In genomic region chr8:71369040-71369718, GRCm38 (mm10) we compare ENCODE assay signal across 13 mouse cellular contexts. TPM values are rescaled to one million over a fixed set of nuclear protein-coding genes. Genes with fewer than 3 reads are reported as not detected.
DNase-seq lines count a peak whose midpoint lies in the region; ATAC-seq and TF ChIP-seq lines count a peak whose summit lies in the region.
"Had no signal": no experiment of that assay in that cellular context is flagged by ENCODE, and none has a peak within 500 bp of the region (broad histone marks: within the 10 kb centered on the region; RNA-seq: fewer than 3 reads in every experiment).

No protein-coding gene starts in this region.

- no peak for TF ChIP-seq CTCF in heart, postnatal 0 days (IDR thresholded peaks at IDR 0.05; ENCODE audit: low read depth)

- H3K4me2 ChIP-seq in heart, postnatal 0 days (ENCODE audit: low read depth, low read length): no peak overlapping the region
- no peak overlapping the region for H3K4me2 ChIP-seq in neural tube, embryonic 13.5 days

- no peaks in the 10 kb centered on the region for H3K9me3 ChIP-seq in heart, postnatal 0 days (replicated peaks; ENCODE audit: control insufficient read depth, low read length)
- no peaks in the 10 kb centered on the region for H3K9me3 ChIP-seq in neural tube, embryonic 13.5 days

- ATAC-seq in heart, postnatal 0 days (ENCODE audit: insufficient read depth, low read depth): no peak
- no peak for ATAC-seq in neural tube, embryonic 13.5 days (ENCODE audit: low read depth)
- no peak for ATAC-seq in erythroid progenitor cell, adult 5-6 weeks (replicated peaks; ENCODE audit: low FRiP score, poor library complexity, severe bottlenecking)

- peaks cover 21% of the 10 kb centered on the region for H3K4me1 ChIP-seq in heart, postnatal 0 days (ENCODE audit: control insufficient read depth, insufficient read depth)
- peaks cover 38% of the 10 kb centered on the region for H3K4me1 ChIP-seq in neural tube, embryonic 13.5 days (replicated peaks)

- WGBS in heart, postnatal 0 days: 91% methylated on average over 10 of the region's 10 CpGs
- 96% methylated on average over 10 of the region's 10 CpGs for WGBS in neural tube, embryonic 13.5 days

- DNase-seq in cerebellum, adult 9-11 months: peak; percentile 51
- DNase-seq in cerebellum, postnatal 14 days: no peak
- no peak for DNase-seq in heart, postnatal 0 days (ENCODE audit: low spot score)
- no peak for DNase-seq in heart, postnatal 4 days
- DNase-seq in neural tube, embryonic 10.5 days (ENCODE audit: extremely low spot score, low spot score): no peak
- DNase-seq in natural killer cell, adult 2 months (ENCODE audit: low spot score in 2 of 2): no peak
- DNase-seq: B cell, adult 2 months; lung, postnatal 4 days; right cerebral cortex, postnatal 25 days; thymus, adult 18-20 months had no signal

- no peak overlapping the region for H3K4me3 ChIP-seq in heart, postnatal 0 days (ENCODE audit: low read depth, low read length)
- no peak overlapping the region for H3K4me3 ChIP-seq in neural tube, embryonic 13.5 days

- H3K27ac ChIP-seq in heart, postnatal 0 days (ENCODE audit: low read depth): peak overlapping the region; percentile 50
- H3K27ac ChIP-seq in neural tube, embryonic 13.5 days (replicated peaks): no peak overlapping the region

- no peaks in the 10 kb centered on the region for H3K27me3 ChIP-seq in heart, postnatal 0 days (ENCODE audit: control insufficient read depth, insufficient read depth, low read length)
- H3K27me3 ChIP-seq in neural tube, embryonic 13.5 days: no peaks in the 10 kb centered on the region

- no peak overlapping the region for H3K9ac ChIP-seq in heart, postnatal 0 days (replicated peaks; ENCODE audit: low read depth, low read length)
- H3K9ac ChIP-seq in neural tube, embryonic 13.5 days: 0 out of 2 replicates have a peak overlapping the region, but pooled peaks have one; percentile 2

- TF ChIP-seq EP300 in heart, postnatal 0 days (IDR thresholded peaks at IDR 0.05; ENCODE audit: low read depth): no peak

- peaks cover 29% of the 10 kb centered on the region for H3K36me3 ChIP-seq in heart, postnatal 0 days (replicated peaks; ENCODE audit: control insufficient read depth, insufficient read depth, low read length)
- H3K36me3 ChIP-seq in neural tube, embryonic 13.5 days: peaks cover 26% of the 10 kb centered on the region

RNA-seq across cellular contexts. Expression of gene Ocel1, which starts 1.9 kb away (rescaled TPM):
- 10.2 and 10.6 TPM in 2 replicates for total RNA-seq in heart, postnatal 0 days (2014; rRNA removed; ENCODE audit: low replicate concordance)
- polyA plus RNA-seq in heart, postnatal 0 days (2015; fragmentation: Nextera tagmentation; extraction: Ambion mirVana): 5.7 and 5.9 TPM in 2 replicates
- 1 to 10 TPM; 7.9 to 9.9 TPM for total RNA-seq in heart, postnatal 4 days (2021)
- polyA plus RNA-seq in neural tube, embryonic 13.5 days (2015; fragmentation: Nextera tagmentation; extraction: Ambion mirVana): 4.3 and 6.0 TPM in 2 replicates
- 1.7 and 13.7 TPM in 2 replicates for total RNA-seq in erythroid progenitor cell, adult 5-6 weeks (2015; ENCODE audit: low replicate concordance)
- total RNA-seq in erythroid progenitor cell, adult 5-6 weeks (2017; ENCODE audit: low replicate concordance): 10.4 and 10.7 TPM in 2 replicates

RNA-seq across cellular contexts. Expression of gene Use1, which starts 2.5 kb away (rescaled TPM):
- 91.3 and 127 TPM in 2 replicates for total RNA-seq in heart, postnatal 0 days (2014; rRNA removed; ENCODE audit: low replicate concordance)
- polyA plus RNA-seq in heart, postnatal 0 days (2015; fragmentation: Nextera tagmentation; extraction: Ambion mirVana): 94.8 and 107 TPM in 2 replicates
- 100 to 1,000 TPM in 1 of 2 experiments, 10 to 100 TPM in 1; 99.4 to 106 TPM for total RNA-seq in heart, postnatal 4 days (2021)
- polyA plus RNA-seq in neural tube, embryonic 13.5 days (2015; fragmentation: Nextera tagmentation; extraction: Ambion mirVana): 109 and 111 TPM in 2 replicates
- 46.1 and 99.8 TPM in 2 replicates for total RNA-seq in erythroid progenitor cell, adult 5-6 weeks (2015; ENCODE audit: low replicate concordance)
- 48.1 and 59.2 TPM in 2 replicates for total RNA-seq in erythroid progenitor cell, adult 5-6 weeks (2017; ENCODE audit: low replicate concordance)

RNA-seq across cellular contexts. Expression of gene Nr2f6, which starts 12.6 kb away (rescaled TPM):
- 162 and 174 TPM in 2 replicates for total RNA-seq in heart, postnatal 0 days (2014; rRNA removed; ENCODE audit: low replicate concordance)
- polyA plus RNA-seq in heart, postnatal 0 days (2015; fragmentation: Nextera tagmentation; extraction: Ambion mirVana): 38.3 and 40.5 TPM in 2 replicates
- total RNA-seq in heart, postnatal 4 days (2021): 10 to 100 TPM; 64.9 to 66.4 TPM
- polyA plus RNA-seq in neural tube, embryonic 13.5 days (2015; fragmentation: Nextera tagmentation; extraction: Ambion mirVana): 27.9 and 30.3 TPM in 2 replicates
- not detected in 2 replicates for total RNA-seq in erythroid progenitor cell, adult 5-6 weeks (2015; ENCODE audit: low replicate concordance)
- total RNA-seq in erythroid progenitor cell, adult 5-6 weeks (2017; ENCODE audit: low replicate concordance): 1.4 and 6.7 TPM in 2 replicates

RNA-seq across cellular contexts. Expression of gene Ushbp1, which starts 26.4 kb away (rescaled TPM):
- 23.9 and 47.3 TPM in 2 replicates for total RNA-seq in heart, postnatal 0 days (2014; rRNA removed; ENCODE audit: low replicate concordance)
- 21.6 and 22.1 TPM in 2 replicates for polyA plus RNA-seq in heart, postnatal 0 days (2015; fragmentation: Nextera tagmentation; extraction: Ambion mirVana)
- total RNA-seq in heart, postnatal 4 days (2021): 10 to 100 TPM; 27.2 to 27.9 TPM
- 6.1 and 7.3 TPM in 2 replicates for polyA plus RNA-seq in neural tube, embryonic 13.5 days (2015; fragmentation: Nextera tagmentation; extraction: Ambion mirVana)
- not detected in 2 replicates for total RNA-seq in erythroid progenitor cell, adult 5-6 weeks (2015; ENCODE audit: low replicate concordance)
- 0.64 TPM in 1 of 2 replicates, not detected in the other for total RNA-seq in erythroid progenitor cell, adult 5-6 weeks (2017; ENCODE audit: low replicate concordance)
- total RNA-seq: monocyte, adult 5-6 weeks had no signal

RNA-seq across cellular contexts. Expression of gene Babam1, which starts 27.5 kb away (rescaled TPM):
- 99.2 and 155 TPM in 2 replicates for total RNA-seq in heart, postnatal 0 days (2014; rRNA removed; ENCODE audit: low replicate concordance)
- polyA plus RNA-seq in heart, postnatal 0 days (2015; fragmentation: Nextera tagmentation; extraction: Ambion mirVana): 60.2 and 62.5 TPM in 2 replicates
- 10 to 100 TPM; 69.4 to 70.7 TPM for total RNA-seq in heart, postnatal 4 days (2021)
- polyA plus RNA-seq in neural tube, embryonic 13.5 days (2015; fragmentation: Nextera tagmentation; extraction: Ambion mirVana): 96.0 and 96.6 TPM in 2 replicates
- 35.0 and 51.6 TPM in 2 replicates for total RNA-seq in erythroid progenitor cell, adult 5-6 weeks (2015; ENCODE audit: low replicate concordance)
- 22.3 and 44.8 TPM in 2 replicates for total RNA-seq in erythroid progenitor cell, adult 5-6 weeks (2017; ENCODE audit: low replicate concordance)

Comparison
In these comparisons a context has a peak if more than half of its experiments do, and no peak if none do; other contexts are left out.
1. RNA of gene Nr2f6, which starts 12.6 kb away (total RNA-seq): 162 to 174 TPM in heart, postnatal 0 days and 64.9 to 66.4 TPM in heart, postnatal 4 days; 1.4 to 6.7 TPM in erythroid progenitor cell, adult 5-6 weeks; every median in the first group is over 4 times any median in the second.